Mouse (Mus musculus) liver, adult 2 months (tissue): ENCODE results near the gene Xpo5.

ENCODE experiments used
- CTCF ChIP-seq: fragments of 200-500 bp; IDR thresholded peaks from 2 replicates; pipeline ENCODE4 v1.5.1; 2011; ENCODE audit warnings: low read depth, low read length, control low read depth
- POLR2A ChIP-seq: fragments of 200-500 bp; IDR thresholded peaks from 2 replicates; pipeline ENCODE4 v1.6.1; 2011; ENCODE audit warnings: low read length, control low read depth; ENCODE audit not compliant: insufficient read depth; ENCODE audit errors: extremely low read depth

- TF ChIP-seq CTCF (no peak), POLR2A (no peak)
Observed at GRCm38 (mm10) chr17:46239516-46240114, 37.0 kb downstream of the Xpo5 start.
